Mouse (Mus musculus) forebrain, embryonic 13.5 days (tissue): ENCODE results near the gene Gm44805. TPM values are rescaled to one million over a fixed set of nuclear protein-coding genes. Genes with fewer than 3 reads are reported as not detected.
A peak's percentile ranks its signal among the peaks of the same experiment; 100 is the strongest.

Source experiments
- ATAC-seq: fragments of 200-750 bp; cut with Nextera tagmentation; 2 replicates; pipeline ENCODE4 v1.8.0; 2017
- H3K27ac ChIP-seq: fragments of 300-500 bp; sonication (generic); 2 replicates; pipeline ENCODE4 v1.5.1; 2015; ENCODE audit warnings: inconsistent platforms, mild to moderate bottlenecking, moderate library complexity
- H3K27me3 ChIP-seq: fragments of 300-500 bp; sonication (generic); 2 replicates; pipeline ENCODE4 v1.6.1; 2015; ENCODE audit warnings: mild to moderate bottlenecking, inconsistent platforms
- H3K36me3 ChIP-seq: fragments of 300-500 bp; sonication (generic); 2 replicates; pipeline ENCODE4 v1.6.1; 2015; ENCODE audit warnings: mild to moderate bottlenecking, inconsistent platforms; ENCODE audit not compliant: poor library complexity, severe bottlenecking
- H3K4me1 ChIP-seq: fragments of 300-500 bp; sonication (generic); 2 replicates; pipeline ENCODE4 v1.6.1; 2015; ENCODE audit warnings: inconsistent platforms
- H3K4me2 ChIP-seq: fragments of 300-500 bp; sonication (generic); 2 replicates; pipeline ENCODE4 v1.6.1; 2015; ENCODE audit warnings: inconsistent platforms, mild to moderate bottlenecking, moderate library complexity
- H3K4me3 ChIP-seq: fragments of 300-500 bp; sonication (generic); 2 replicates; pipeline ENCODE4 v1.5.1; 2015; ENCODE audit warnings: mild to moderate bottlenecking, inconsistent platforms
- H3K9ac ChIP-seq: fragments of 300-500 bp; sonication (generic); 2 replicates; pipeline ENCODE4 v1.6.1; 2015; ENCODE audit warnings: mild to moderate bottlenecking, inconsistent platforms
- H3K9me3 ChIP-seq: fragments of 300-500 bp; sonication (generic); replicated peaks from 2 replicates; pipeline ENCODE4 v1.6.1; 2016; ENCODE audit warnings: inconsistent platforms
- WGBS: fragments of 180-500 bp; shearing (Covaris S2); methylation state at CpG from one replicate; pipeline ENCODE4 v1.1.7; 2015; 5-methylcytosine and 5-hydroxymethylcytosine counted together
- polyA plus RNA-seq: library from polyadenylated mRNA; unstranded; fragments of >200 nt; fragmentation: Nextera tagmentation; extraction: Ambion mirVana; gene quantifications from 2 replicates; pipeline ENCODE4 v1.2.1, GENCODE M21; 2015

Gm44805 gene
- polyA plus RNA-seq, 1 experiment from 2014 or later = not detected

- H3K36me3 ChIP-seq = peaks cover 79% of the 10 kb centered on the region
- H3K4me2 ChIP-seq = no peak overlapping the region
- peaks cover 5% of the 10 kb centered on the region for H3K4me1 ChIP-seq
- H3K9ac ChIP-seq = no peak overlapping the region
- H3K4me3 ChIP-seq = no peak overlapping the region
- no peak for ATAC-seq
- no peaks in the 10 kb centered on the region for H3K27me3 ChIP-seq
- WGBS = 91% methylated on average over 2 of the region's 2 CpGs
- H3K27ac ChIP-seq = no peak overlapping the region
- no peaks in the 10 kb centered on the region for H3K9me3 ChIP-seq
Measured at GRCm38 (mm10) chr7:19634591-19634990, 46.6 kb downstream of the Gm44805 start.

GRCm38 (mm10) chr7:19633855-19634254 lies 47.4 kb downstream of the Gm44805 start:
- Histone ChIP-seq H3K4me3 (no peak overlapping the region), H3K9ac (no peak overlapping the region), H3K9me3 (no peaks in the 10 kb centered on the region), H3K4me1 (peaks cover 6% of the 10 kb centered on the region), H3K36me3 (peaks cover 72% of the 10 kb centered on the region), H3K27ac (no peak overlapping the region), H3K27me3 (no peaks in the 10 kb centered on the region), H3K4me2 (no peak overlapping the region)
- 94% methylated on average over 15 of the region's 15 CpGs for WGBS
- no peak for ATAC-seq

- Histone ChIP-seq H3K4me3 (no peak overlapping the region), H3K9ac (no peak overlapping the region), H3K36me3 (peaks cover 65% of the 10 kb centered on the region), H3K9me3 (no peaks in the 10 kb centered on the region), H3K27me3 (no peaks in the 10 kb centered on the region), H3K4me2 (no peak overlapping the region), H3K4me1 (peaks cover 9% of the 10 kb centered on the region), H3K27ac (no peak overlapping the region)
- ATAC-seq = no peak
- WGBS = 93% methylated on average over 17 of the region's 17 CpGs
Measured at GRCm38 (mm10) chr7:19633197-19633596, 48.0 kb downstream of the Gm44805 start.

- Histone ChIP-seq H3K4me2 (no peak overlapping the region), H3K9me3 (no peaks in the 10 kb centered on the region), H3K27me3 (no peaks in the 10 kb centered on the region), H3K4me3 (no peak overlapping the region), H3K9ac (no peak overlapping the region), H3K27ac (no peak overlapping the region), H3K4me1 (peaks cover 11% of the 10 kb centered on the region), H3K36me3 (peaks cover 60% of the 10 kb centered on the region)
- ATAC-seq = no peak
Measured at GRCm38 (mm10) chr7:19632720-19633119, 48.5 kb downstream of the Gm44805 start.

- Histone ChIP-seq H3K4me2 (no peak overlapping the region), H3K27ac (no peak overlapping the region), H3K27me3 (no peaks in the 10 kb centered on the region), H3K36me3 (peaks cover 56% of the 10 kb centered on the region), H3K4me3 (no peak overlapping the region), H3K9ac (no peak overlapping the region), H3K9me3 (no peaks in the 10 kb centered on the region), H3K4me1 (peaks cover 11% of the 10 kb centered on the region)
- ATAC-seq = no peak
Measured at GRCm38 (mm10) chr7:19632275-19632674, 48.9 kb downstream of the Gm44805 start.

- Histone ChIP-seq H3K4me3 (peak within 1 kb of the TSS; percentile 67), H3K27me3 (0 out of 2 replicates have a peak, but pooled peaks cover 3% of the 10 kb centered on the region), H3K4me2 (peak within 1 kb of the TSS; percentile 92), H3K9ac (peak within 1 kb of the TSS; percentile 61), H3K4me1 (peaks cover 11% of the 10 kb centered on the region), H3K27ac (peak within 1 kb of the TSS; percentile 70), H3K36me3 (peaks cover 27% of the 10 kb centered on the region), H3K9me3 (no peaks in the 10 kb centered on the region)
- ATAC-seq = peak; percentile 77
- 4% methylated on average over 22 of the region's 41 CpGs for WGBS
Measured at GRCm38 (mm10) chr7:19629361-19629734, 51.9 kb downstream of the Gm44805 start, which contains the start of gene Relb. Gene Relb (minus strand): TSS chr7:19629438.

- Histone ChIP-seq H3K27ac (peak overlapping the region; percentile 70), H3K4me1 (peaks cover 11% of the 10 kb centered on the region), H3K27me3 (0 out of 2 replicates have a peak, but pooled peaks cover 7% of the 10 kb centered on the region), H3K4me3 (peak overlapping the region; percentile 67), H3K4me2 (peak overlapping the region; percentile 92), H3K9me3 (no peaks in the 10 kb centered on the region), H3K9ac (peak overlapping the region; percentile 61), H3K36me3 (peaks cover 21% of the 10 kb centered on the region)
- WGBS = 2% methylated on average over 56 of the region's 57 CpGs
- ATAC-seq = peak; percentile 84
Measured at GRCm38 (mm10) chr7:19628536-19629360, 52.5 kb downstream of the Gm44805 start.

GRCm38 (mm10) chr7:19628192-19628535 lies 53.1 kb downstream of the Gm44805 start:
- WGBS = 13% methylated on average over 17 of the region's 17 CpGs
- Histone ChIP-seq H3K4me3 (peak overlapping the region; percentile 67), H3K27ac (no peak overlapping the region), H3K36me3 (peaks cover 15% of the 10 kb centered on the region), H3K9ac (no peak overlapping the region), H3K4me1 (peaks cover 11% of the 10 kb centered on the region), H3K9me3 (no peaks in the 10 kb centered on the region), H3K4me2 (peak overlapping the region; percentile 92), H3K27me3 (0 out of 2 replicates have a peak, but pooled peaks cover 7% of the 10 kb centered on the region)
- peak; percentile 6; the same call in 1 of the 2 replicates for ATAC-seq

- Histone ChIP-seq H3K4me2 (peak overlapping the region; percentile 92), H3K27me3 (0 out of 2 replicates have a peak, but pooled peaks cover 9% of the 10 kb centered on the region), H3K9me3 (no peaks in the 10 kb centered on the region), H3K36me3 (peaks cover 10% of the 10 kb centered on the region), H3K27ac (no peak overlapping the region), H3K9ac (no peak overlapping the region), H3K4me3 (no peak overlapping the region; the same call in 1 of the 2 replicates), H3K4me1 (peaks cover 11% of the 10 kb centered on the region)
- 68% methylated on average over 3 of the region's 3 CpGs for WGBS
- no peak for ATAC-seq
Measured at GRCm38 (mm10) chr7:19627721-19628120, 53.5 kb downstream of the Gm44805 start.

GRCm38 (mm10) chr7:19623433-19623832 lies 57.8 kb downstream of the Gm44805 start:
- Histone ChIP-seq H3K4me2 (no peak overlapping the region), H3K4me3 (no peak overlapping the region), H3K27me3 (peaks cover 24% of the 10 kb centered on the region), H3K27ac (no peak overlapping the region), H3K9ac (no peak overlapping the region), H3K36me3 (no peaks in the 10 kb centered on the region), H3K4me1 (peaks cover 10% of the 10 kb centered on the region), H3K9me3 (no peaks in the 10 kb centered on the region)
- no peak for ATAC-seq
- 82% methylated on average over 2 of the region's 2 CpGs for WGBS

GRCm38 (mm10) chr7:19622241-19622640 lies 59.0 kb downstream of the Gm44805 start:
- H3K27me3 ChIP-seq = peaks cover 24% of the 10 kb centered on the region
- no peak overlapping the region for H3K4me3 ChIP-seq
- WGBS = 47% methylated on average over 6 of the region's 6 CpGs
- H3K36me3 ChIP-seq = no peaks in the 10 kb centered on the region
- peaks cover 6% of the 10 kb centered on the region for H3K4me1 ChIP-seq
- H3K27ac ChIP-seq = no peak overlapping the region
- no peak overlapping the region for H3K4me2 ChIP-seq
- no peak for ATAC-seq
- H3K9ac ChIP-seq = no peak overlapping the region
- H3K9me3 ChIP-seq = no peaks in the 10 kb centered on the region
